Mouse (Mus musculus) heart, embryonic 14.5 days (tissue): Measurements from ENCODE around the gene Slc12a8. TPM values are rescaled to one million over a fixed set of nuclear protein-coding genes. Genes with fewer than 3 reads are reported as not detected.
A peak's percentile ranks its signal among the peaks of the same experiment; 100 is the strongest.

Source experiments
- ATAC-seq: fragments of 200-750 bp; cut with Nextera tagmentation; 2 replicates; pipeline ENCODE4 v1.8.0; 2017; ENCODE audit warnings: low read depth, moderate TSS enrichment; ENCODE audit not compliant: insufficient number of reproducible peaks, insufficient read depth, low FRiP score
- H3K27ac ChIP-seq, 2 experiments: fragments of 200-500 bp in 1 of 2; fragments of 300-500 bp in 1 of 2; sonication (generic) in 1 of 2; replicated peaks in 1 of 2; 2 replicates each; pipeline ENCODE4 v1.5.1; 2012 to 2014; ENCODE audit warnings: low read depth in 2 of 2, low read length in 2 of 2, control low read depth in 1 of 2, mild to moderate bottlenecking in 1 of 2, mixed read lengths in 1 of 2; ENCODE audit not compliant: control insufficient read depth in 1 of 2, insufficient read depth in 1 of 2
- H3K27me3 ChIP-seq: fragments of 300-500 bp; sonication (generic); 2 replicates; pipeline ENCODE4 v1.6.1; 2014; ENCODE audit warnings: mild to moderate bottlenecking, low read length, control low read depth; ENCODE audit not compliant: control insufficient read depth, insufficient read depth
- H3K36me3 ChIP-seq: fragments of 300-500 bp; sonication (generic); 2 replicates; pipeline ENCODE4 v1.6.1; 2014; ENCODE audit warnings: mild to moderate bottlenecking, control low read depth, low read length, mixed read lengths; ENCODE audit not compliant: control insufficient read depth, insufficient read depth
- H3K4me1 ChIP-seq, 2 experiments: fragments of 200-500 bp in 1 of 2; fragments of 300-500 bp in 1 of 2; sonication (generic) in 1 of 2; 2 replicates each; pipeline ENCODE4 v1.6.1; 2012 to 2014; ENCODE audit warnings: low read length in 2 of 2, control low read depth in 1 of 2, mixed read lengths in 1 of 2; ENCODE audit not compliant: control insufficient read depth in 2 of 2, insufficient read depth in 2 of 2
- H3K4me2 ChIP-seq: fragments of 300-500 bp; sonication (generic); 2 replicates; pipeline ENCODE4 v1.6.1; 2014; ENCODE audit warnings: mild to moderate bottlenecking, low read length
- H3K4me3 ChIP-seq, 2 experiments: fragments of 200-500 bp in 1 of 2; fragments of 300-500 bp in 1 of 2; sonication (generic) in 1 of 2; 2 replicates each; pipeline ENCODE4 v1.5.1; 2012 to 2014; ENCODE audit warnings: low read length in 2 of 2, mild to moderate bottlenecking in 2 of 2, control low read depth in 1 of 2, low read depth in 1 of 2, moderate library complexity in 1 of 2; ENCODE audit not compliant: control insufficient read depth in 1 of 2, insufficient read depth in 1 of 2
- H3K9ac ChIP-seq: fragments of 300-500 bp; sonication (generic); 2 replicates; pipeline ENCODE4 v1.6.1; 2014; ENCODE audit warnings: mild to moderate bottlenecking, low read length
- H3K9me3 ChIP-seq: fragments of 300-500 bp; sonication (generic); 2 replicates; pipeline ENCODE4 v1.6.1; 2016; ENCODE audit warnings: low read length, control low read depth; ENCODE audit not compliant: control insufficient read depth
- WGBS: fragments of 180-500 bp; shearing (Covaris S2); extraction: QIAGEN DNeasy Blood & Tissue Kit; methylation state at CpG from one replicate; pipeline ENCODE4 v1.1.7; 2014; 5-methylcytosine and 5-hydroxymethylcytosine counted together
- polyA plus RNA-seq: library from polyadenylated mRNA; unstranded; fragments of >200 nt; fragmentation: Nextera tagmentation; extraction: Ambion mirVana; gene quantifications from 2 replicates; pipeline ENCODE4 v1.2.1, GENCODE M21; 2014

Gene Slc12a8
- polyA plus RNA-seq, 1 experiment from 2014 or later, result 1.9 TPM

DNA sequence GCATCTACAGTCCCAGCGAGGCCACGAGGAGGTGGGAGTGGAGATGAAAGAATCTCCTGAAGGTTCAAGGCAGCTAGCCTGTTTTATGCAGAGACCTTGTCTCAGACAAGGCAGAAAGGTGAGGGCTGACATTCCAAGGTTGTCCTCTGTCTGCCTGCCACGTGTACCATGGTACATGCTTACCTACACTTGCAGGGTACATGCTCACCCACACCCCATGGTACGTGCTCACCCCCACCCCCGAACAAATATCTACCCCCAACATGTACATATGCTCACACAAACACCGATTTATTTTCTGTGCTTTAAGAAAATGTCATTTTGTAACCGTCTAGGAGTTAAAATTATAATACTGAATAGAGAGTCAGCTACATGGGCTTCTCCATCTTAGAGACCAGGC, 76.3 kb downstream of the Slc12a8 start:
- no peak overlapping the region for H3K4me3 ChIP-seq
- H3K4me2 ChIP-seq, result no peak overlapping the region
- H3K9ac ChIP-seq, result no peak overlapping the region
- no peaks in the 10 kb centered on the region for H3K27me3 ChIP-seq
- H3K4me1 ChIP-seq, result peaks cover 19 to 25% of the 10 kb centered on the region in 2 experiments
- no peak overlapping the region for H3K27ac ChIP-seq
- no peaks in the 10 kb centered on the region for H3K9me3 ChIP-seq
- H3K36me3 ChIP-seq, result no peaks in the 10 kb centered on the region
- 78% methylated on average over 7 of the region's 7 CpGs for WGBS
- ATAC-seq, result no peak

GRCm38 (mm10) chr16:33594037-33594771, 77.1 kb downstream of the Slc12a8 start:
- Histone ChIP-seq H3K36me3 (no peaks in the 10 kb centered on the region), H3K27ac (peak overlapping the region; percentile 36 to 39), H3K9ac (no peak overlapping the region), H3K4me2 (no peak overlapping the region), H3K4me1 (peaks cover 19 to 25% of the 10 kb centered on the region in 2 experiments), H3K27me3 (no peaks in the 10 kb centered on the region), H3K9me3 (no peaks in the 10 kb centered on the region), H3K4me3 (no peak overlapping the region)
- ATAC-seq, result peak; percentile 60
- WGBS, result 31% methylated on average over 7 of the region's 7 CpGs

- H3K9ac ChIP-seq, result no peak overlapping the region
- H3K36me3 ChIP-seq, result no peaks in the 10 kb centered on the region
- H3K9me3 ChIP-seq, result no peaks in the 10 kb centered on the region
- H3K27me3 ChIP-seq, result no peaks in the 10 kb centered on the region
- no peak overlapping the region for H3K4me2 ChIP-seq
- WGBS, result 74% methylated on average over 6 of the region's 6 CpGs
- no peak overlapping the region for H3K4me3 ChIP-seq
- no peak overlapping the region; a peak in 1 of 4 replicates for H3K27ac ChIP-seq
- ATAC-seq, result no peak
- H3K4me1 ChIP-seq, result peaks cover 19 to 25% of the 10 kb centered on the region in 2 experiments
These were observed 78.2 kb downstream of the Slc12a8 start for GRCm38 (mm10) chr16:33595235-33595769.

GRCm38 (mm10) chr16:33596213-33596612, 79.1 kb downstream of the Slc12a8 start:
- Histone ChIP-seq H3K4me3 (no peak overlapping the region), H3K4me1 (peaks cover 19 to 25% of the 10 kb centered on the region in 2 experiments), H3K27me3 (no peaks in the 10 kb centered on the region), H3K27ac (no peak overlapping the region), H3K36me3 (no peaks in the 10 kb centered on the region), H3K9me3 (no peaks in the 10 kb centered on the region), H3K4me2 (no peak overlapping the region), H3K9ac (no peak overlapping the region)
- WGBS, result 92% methylated on average over 4 of the region's 4 CpGs
- no peak for ATAC-seq

GRCm38 (mm10) chr16:33600216-33600615, 83.1 kb downstream of the Slc12a8 start:
- no peak overlapping the region for H3K27ac ChIP-seq
- no peak overlapping the region for H3K4me2 ChIP-seq
- H3K36me3 ChIP-seq, result no peaks in the 10 kb centered on the region
- 29% methylated on average over 5 of the region's 5 CpGs for WGBS
- peaks cover 0 to 8% of the 10 kb centered on the region in 2 experiments; a peak in 3 of 4 replicates for H3K4me1 ChIP-seq
- H3K4me3 ChIP-seq, result no peak overlapping the region
- no peak overlapping the region for H3K9ac ChIP-seq
- ATAC-seq, result no peak
- H3K27me3 ChIP-seq, result no peaks in the 10 kb centered on the region
- no peaks in the 10 kb centered on the region for H3K9me3 ChIP-seq

DNA sequence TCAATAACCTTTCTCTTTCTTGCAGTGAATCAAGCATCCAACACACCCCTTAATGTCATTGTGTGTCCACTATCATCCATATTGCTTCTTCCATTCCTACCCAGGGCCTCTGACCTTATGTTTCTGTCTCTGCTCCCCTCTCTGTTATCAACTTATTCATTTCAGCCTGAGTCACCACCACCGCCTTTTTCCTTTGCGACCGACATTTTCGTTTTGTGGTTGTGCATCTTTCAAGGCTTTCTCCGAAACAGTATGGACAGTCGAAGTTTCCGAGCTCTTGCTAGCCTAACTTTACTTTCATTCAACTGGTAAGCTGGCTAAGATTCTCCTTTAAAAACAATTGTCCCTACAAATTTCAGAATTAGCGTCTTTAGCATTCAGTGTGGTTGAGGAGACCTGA, 84.2 kb downstream of the Slc12a8 start:
- no peak for ATAC-seq
- Histone ChIP-seq H3K4me3 (no peak overlapping the region), H3K27ac (no peak overlapping the region), H3K9ac (no peak overlapping the region), H3K27me3 (no peaks in the 10 kb centered on the region), H3K4me2 (no peak overlapping the region), H3K4me1 (peaks cover 10 to 14% of the 10 kb centered on the region in 2 experiments), H3K36me3 (no peaks in the 10 kb centered on the region), H3K9me3 (no peaks in the 10 kb centered on the region)
- 85% methylated on average over 8 of the region's 8 CpGs for WGBS

DNA sequence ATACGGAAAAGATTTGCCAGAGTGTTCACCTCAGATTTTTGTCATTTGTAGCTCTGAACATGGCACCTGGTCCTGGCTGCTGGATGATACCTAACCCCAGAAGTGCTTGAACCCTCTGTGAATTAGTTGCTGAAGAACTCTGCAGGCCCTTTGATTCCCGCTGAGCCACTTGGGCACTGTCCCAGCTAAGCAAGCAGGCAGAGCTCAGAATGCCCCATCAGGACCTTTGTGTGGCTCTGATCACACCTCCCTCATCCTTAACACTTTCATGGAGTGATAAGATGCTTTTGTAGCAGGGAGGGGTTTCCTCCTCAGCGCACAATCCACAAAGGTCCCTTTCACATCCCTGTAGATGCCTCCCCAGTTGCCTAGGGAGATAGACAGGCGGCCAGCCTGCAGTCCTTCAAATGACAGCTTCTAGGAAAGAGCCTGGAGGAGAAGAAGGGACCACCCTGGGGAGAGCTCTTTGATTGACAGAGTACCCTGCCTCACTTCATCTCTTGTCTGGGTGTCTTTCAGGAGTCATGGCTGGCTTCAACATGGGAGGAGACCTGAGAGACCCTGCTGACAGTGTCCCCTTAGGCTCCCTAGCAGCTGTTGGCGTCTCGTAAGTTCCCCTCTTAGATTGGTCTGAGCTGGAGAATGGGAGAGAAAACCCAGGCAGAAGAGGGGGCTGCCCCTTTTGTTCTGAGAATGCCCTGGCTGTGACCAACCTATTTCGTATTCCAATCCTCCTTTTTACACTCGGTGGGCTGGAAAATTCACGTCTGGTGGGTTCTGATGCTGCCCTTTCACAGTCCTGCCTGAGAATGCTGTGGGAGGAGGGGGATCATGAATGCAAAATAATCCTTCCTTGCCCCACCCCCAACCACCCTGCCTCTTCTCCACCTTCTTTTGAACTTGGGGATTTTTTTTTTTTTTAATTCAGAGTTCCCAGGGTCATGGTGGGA, 88.8 kb downstream of the Slc12a8 start:
- Histone ChIP-seq H3K27ac (peak overlapping the region; percentile 57 to 98), H3K9me3 (no peaks in the 10 kb centered on the region), H3K9ac (peak overlapping the region; percentile 30; the same call in 1 of the 2 replicates), H3K4me1 (peaks cover 16 to 30% of the 10 kb centered on the region in 2 experiments), H3K4me2 (peak overlapping the region; percentile 42; the same call in 1 of the 2 replicates), H3K27me3 (no peaks in the 10 kb centered on the region), H3K36me3 (no peaks in the 10 kb centered on the region), H3K4me3 (no peak overlapping the region)
- WGBS, result 29% methylated on average over 9 of the region's 9 CpGs
- no peak for ATAC-seq
